Mouse (Mus musculus) intestine, embryonic 14.5 days (tissue): ENCODE results near the gene Nebl. TPM values are rescaled to one million over a fixed set of nuclear protein-coding genes. Genes with fewer than 3 reads are reported as not detected.

Source experiments
- ATAC-seq: fragments of 200-750 bp; cut with Nextera tagmentation; replicated peaks from 2 replicates; pipeline ENCODE4 v1.8.0; 2017; ENCODE audit warnings: low read depth, moderate number of reproducible peaks, moderate TSS enrichment, moderate library complexity; ENCODE audit not compliant: low FRiP score, low TSS enrichment
- DNase-seq: peaks from one replicate; pipeline ENCODE4 v3.0.0-alpha.2; 2018; ENCODE audit warnings: low spot score
- H3K27ac ChIP-seq: fragments of 300-500 bp; sonication (generic); 2 replicates; pipeline ENCODE4 v1.5.1; 2014; ENCODE audit warnings: low read depth, mild to moderate bottlenecking, control low read depth
- H3K27me3 ChIP-seq: fragments of 300-500 bp; sonication (generic); replicated peaks from 2 replicates; pipeline ENCODE4 v1.6.1; 2014; ENCODE audit warnings: low read length, control low read depth; ENCODE audit not compliant: control insufficient read depth, insufficient read depth
- H3K36me3 ChIP-seq: fragments of 300-500 bp; sonication (generic); 2 replicates; pipeline ENCODE4 v1.6.1; 2014; ENCODE audit warnings: low read length, control low read depth; ENCODE audit not compliant: control insufficient read depth, insufficient read depth
- H3K4me1 ChIP-seq: fragments of 300-500 bp; sonication (generic); replicated peaks from 2 replicates; pipeline ENCODE4 v1.6.1; 2014; ENCODE audit warnings: low read length, control low read depth, mixed read lengths; ENCODE audit not compliant: control insufficient read depth, insufficient read depth
- H3K4me2 ChIP-seq: fragments of 300-500 bp; sonication (generic); 2 replicates; pipeline ENCODE4 v1.6.1; 2014; ENCODE audit warnings: low read length
- H3K4me3 ChIP-seq: fragments of 300-500 bp; sonication (generic); 2 replicates; pipeline ENCODE4 v1.5.1; 2014; ENCODE audit warnings: low read depth, low read length, control low read depth, mixed read lengths
- H3K9ac ChIP-seq: fragments of 300-500 bp; sonication (generic); 2 replicates; pipeline ENCODE4 v1.6.1; 2014; ENCODE audit warnings: mild to moderate bottlenecking, low read length
- H3K9me3 ChIP-seq: fragments of 300-500 bp; sonication (generic); 2 replicates; pipeline ENCODE4 v1.6.1; 2016; ENCODE audit warnings: low read length, control low read depth; ENCODE audit not compliant: control insufficient read depth
- WGBS: fragments of 180-500 bp; shearing (Covaris S2); extraction: QIAGEN DNeasy Blood & Tissue Kit; methylation state at CpG from one replicate; pipeline ENCODE4 v1.1.7; 2014; 5-methylcytosine and 5-hydroxymethylcytosine counted together
- polyA plus RNA-seq: library from polyadenylated mRNA; unstranded; fragments of >200 nt; fragmentation: Nextera tagmentation; extraction: Ambion mirVana; gene quantifications from 2 replicates; pipeline ENCODE4 v1.2.1, GENCODE M21; 2014

Nebl gene
- polyA plus RNA-seq, 1 experiment from 2014 or later = 0.99 TPM

GRCm38 (mm10) chr2:17436739-17437440 lies 294.4 kb downstream of the Nebl start:
- no peak for ATAC-seq
- DNase-seq = no peak
- Histone ChIP-seq H3K4me3 (no peak overlapping the region), H3K4me2 (no peak overlapping the region), H3K36me3 (no peaks in the 10 kb centered on the region), H3K4me1 (no peaks in the 10 kb centered on the region), H3K27me3 (no peaks in the 10 kb centered on the region), H3K9me3 (no peaks in the 10 kb centered on the region), H3K27ac (no peak overlapping the region), H3K9ac (no peak overlapping the region)
- 91% methylated on average over 10 of the region's 10 CpGs for WGBS

DNA sequence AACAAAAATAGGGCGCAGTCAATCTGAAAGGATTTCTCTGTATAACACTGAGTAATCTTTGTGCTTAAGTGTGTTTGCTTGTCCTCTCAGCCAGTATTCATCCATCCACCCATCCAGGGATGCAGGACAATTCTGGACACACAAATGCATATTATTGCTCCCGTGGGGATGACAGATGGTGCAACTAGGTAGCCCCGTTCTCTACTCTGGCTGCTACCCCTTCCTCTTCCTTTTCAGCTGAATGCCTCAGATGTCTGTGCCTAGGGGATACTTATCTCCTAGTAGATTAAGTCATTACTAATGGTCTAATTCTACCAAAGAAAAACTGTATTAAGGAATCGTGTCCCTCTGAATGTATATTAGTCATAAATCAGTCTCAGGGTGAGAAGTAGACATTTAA lies 296.0 kb downstream of the Nebl start:
- H3K4me1 ChIP-seq = no peaks in the 10 kb centered on the region
- no peak overlapping the region for H3K9ac ChIP-seq
- H3K9me3 ChIP-seq = no peaks in the 10 kb centered on the region
- no peak overlapping the region for H3K4me3 ChIP-seq
- 72% methylated on average over 4 of the region's 4 CpGs for WGBS
- ATAC-seq (no peak), DNase-seq (no peak)
- H3K4me2 ChIP-seq = no peak overlapping the region
- H3K27ac ChIP-seq = no peak overlapping the region
- no peaks in the 10 kb centered on the region for H3K27me3 ChIP-seq
- H3K36me3 ChIP-seq = no peaks in the 10 kb centered on the region

- H3K27ac ChIP-seq = no peak overlapping the region
- no peaks in the 10 kb centered on the region for H3K9me3 ChIP-seq
- WGBS = 82% methylated on average over 4 of the region's 4 CpGs
- H3K27me3 ChIP-seq = no peaks in the 10 kb centered on the region
- H3K4me3 ChIP-seq = no peak overlapping the region
- ATAC-seq (no peak), DNase-seq (no peak)
- H3K4me1 ChIP-seq = no peaks in the 10 kb centered on the region
- H3K9ac ChIP-seq = no peak overlapping the region
- no peaks in the 10 kb centered on the region for H3K36me3 ChIP-seq
- H3K4me2 ChIP-seq = no peak overlapping the region
These were observed 302.2 kb downstream of the Nebl start for GRCm38 (mm10) chr2:17429028-17429427.

- Histone ChIP-seq H3K27me3 (no peaks in the 10 kb centered on the region), H3K9ac (no peak overlapping the region), H3K4me1 (no peaks in the 10 kb centered on the region), H3K27ac (no peak overlapping the region), H3K4me2 (no peak overlapping the region), H3K36me3 (no peaks in the 10 kb centered on the region), H3K9me3 (no peaks in the 10 kb centered on the region), H3K4me3 (no peak overlapping the region)
- ATAC-seq (no peak), DNase-seq (no peak)
- WGBS = 90% methylated on average over 4 of the region's 4 CpGs
These were observed 303.1 kb downstream of the Nebl start for GRCm38 (mm10) chr2:17428156-17428555.

- WGBS = 8% methylated on average over 1 of the region's 1 CpGs
These were observed 308.3 kb downstream of the Nebl start for GRCm38 (mm10) chr2:17422967-17423366.

GRCm38 (mm10) chr2:17415347-17415746 lies 315.9 kb downstream of the Nebl start:
- no peak overlapping the region for H3K9ac ChIP-seq
- H3K4me1 ChIP-seq = no peaks in the 10 kb centered on the region
- WGBS = 18% methylated on average over 4 of the region's 4 CpGs
- ATAC-seq (no peak), DNase-seq (no peak)
- no peaks in the 10 kb centered on the region for H3K36me3 ChIP-seq
- no peaks in the 10 kb centered on the region for H3K9me3 ChIP-seq
- H3K27me3 ChIP-seq = no peaks in the 10 kb centered on the region
- H3K4me2 ChIP-seq = no peak overlapping the region
- no peak overlapping the region for H3K4me3 ChIP-seq
- H3K27ac ChIP-seq = no peak overlapping the region

More at GRCm38 (mm10) chr2:17422967-17423366, 308.3 kb downstream of the Nebl start:
- no peak for ATAC-seq
- no peak overlapping the region for H3K9ac ChIP-seq
- no peaks in the 10 kb centered on the region for H3K9me3 ChIP-seq
- DNase-seq = no peak
- H3K36me3 ChIP-seq = no peaks in the 10 kb centered on the region
- H3K4me1 ChIP-seq = no peaks in the 10 kb centered on the region
- no peak overlapping the region for H3K4me3 ChIP-seq
- no peaks in the 10 kb centered on the region for H3K27me3 ChIP-seq
- no peak overlapping the region for H3K4me2 ChIP-seq
- no peak overlapping the region for H3K27ac ChIP-seq

GRCm38 (mm10) chr2:17414324-17414723 lies 316.9 kb downstream of the Nebl start:
- H3K36me3 ChIP-seq = no peaks in the 10 kb centered on the region
- H3K4me1 ChIP-seq = no peaks in the 10 kb centered on the region
- H3K9me3 ChIP-seq = no peaks in the 10 kb centered on the region
- H3K27me3 ChIP-seq = no peaks in the 10 kb centered on the region
- no peak overlapping the region for H3K9ac ChIP-seq
- H3K27ac ChIP-seq = no peak overlapping the region
- H3K4me2 ChIP-seq = no peak overlapping the region
- ATAC-seq (no peak), DNase-seq (no peak)
- 86% methylated on average over 2 of the region's 2 CpGs for whole genome bisulfite sequencing
- H3K4me3 ChIP-seq = no peak overlapping the region

DNA sequence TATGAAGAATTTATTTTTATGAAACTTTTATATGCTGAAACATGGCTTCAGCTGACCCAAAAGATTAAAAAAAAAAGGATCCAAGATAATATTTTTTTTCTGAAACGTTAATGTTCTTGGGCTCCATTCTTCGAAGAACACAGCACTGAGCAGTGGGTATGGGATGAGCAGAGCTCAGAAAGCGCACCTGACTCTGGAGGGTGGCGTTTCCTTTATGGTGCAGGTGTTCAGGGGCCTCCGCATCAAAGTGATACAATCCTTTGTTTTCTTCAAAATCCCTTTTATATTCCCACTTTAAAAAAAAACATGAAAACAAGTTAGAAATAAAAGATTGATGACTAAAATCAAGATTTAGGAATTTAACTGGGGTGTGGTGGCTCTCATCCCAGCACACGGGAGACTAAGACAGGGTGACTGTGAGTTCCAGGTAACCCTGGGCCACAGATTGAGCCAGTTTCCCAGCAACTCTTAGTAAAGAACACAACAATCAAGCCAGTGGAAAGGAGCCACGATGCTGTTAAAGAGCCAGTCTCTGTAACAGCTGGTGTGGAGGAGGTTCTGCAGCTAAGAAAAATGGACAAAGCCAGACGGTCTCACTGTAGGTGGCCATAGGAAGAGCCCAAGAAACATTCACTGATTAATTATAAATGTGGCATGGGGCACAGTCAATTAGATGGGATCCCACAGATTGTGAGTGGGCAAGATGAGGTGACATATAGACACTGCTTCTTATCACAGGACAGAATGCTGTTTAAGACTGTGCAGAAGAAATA lies 317.6 kb downstream of the Nebl start:
- no peaks in the 10 kb centered on the region for H3K4me1 ChIP-seq
- no peaks in the 10 kb centered on the region for H3K27me3 ChIP-seq
- no peaks in the 10 kb centered on the region for H3K36me3 ChIP-seq
- no peak overlapping the region for H3K27ac ChIP-seq
- H3K4me3 ChIP-seq = no peak overlapping the region
- no peaks in the 10 kb centered on the region for H3K9me3 ChIP-seq
- no peak for ATAC-seq
- no peak for DNase-seq
- no peak overlapping the region for H3K9ac ChIP-seq
- H3K4me2 ChIP-seq = no peak overlapping the region
- WGBS = 77% methylated on average over 8 of the region's 8 CpGs

DNA sequence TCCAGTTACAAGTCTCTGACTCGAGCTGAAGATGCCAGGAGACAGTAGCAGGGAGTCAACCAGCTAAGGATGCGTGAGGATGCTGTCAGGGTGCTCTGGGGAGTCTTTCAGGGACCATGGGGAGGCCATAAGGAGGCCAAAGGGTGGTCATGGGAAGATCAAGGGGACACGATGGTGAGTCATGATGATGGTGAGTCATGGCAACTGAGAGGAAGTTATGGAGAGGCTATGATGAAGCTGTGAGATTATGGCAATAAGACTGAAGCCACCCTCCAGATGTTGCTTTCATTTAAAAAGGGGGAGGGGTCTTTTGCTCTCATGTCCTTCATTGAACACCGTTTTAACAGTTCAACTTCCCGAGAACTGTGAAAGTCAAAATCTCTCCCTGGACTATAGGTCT lies 322.0 kb downstream of the Nebl start:
- WGBS = 77% methylated on average over 5 of the region's 5 CpGs
- H3K4me3 ChIP-seq = no peak overlapping the region
- no peak for ATAC-seq

More for the DNA sequence above, 322.0 kb downstream of the Nebl start:
- H3K36me3 ChIP-seq = no peaks in the 10 kb centered on the region
- H3K9ac ChIP-seq = no peak overlapping the region
- no peaks in the 10 kb centered on the region for H3K4me1 ChIP-seq
- H3K4me2 ChIP-seq = no peak overlapping the region
- DNase-seq = no peak
- H3K27me3 ChIP-seq = no peaks in the 10 kb centered on the region
- no peaks in the 10 kb centered on the region for H3K9me3 ChIP-seq
- H3K27ac ChIP-seq = no peak overlapping the region
